Mouse (Mus musculus) liver, embryonic 11.5 days (tissue): Measurements from ENCODE around the gene Fam81a. TPM values are rescaled to one million over a fixed set of nuclear protein-coding genes. Genes with fewer than 3 reads are reported as not detected.

Experiments
- ATAC-seq: fragments of 200-750 bp; cut with Nextera tagmentation; replicated peaks from 2 replicates; pipeline ENCODE4 v1.8.0; 2017; ENCODE audit warnings: moderate number of reproducible peaks, mild to moderate bottlenecking, moderate TSS enrichment, moderate library complexity; ENCODE audit not compliant: low FRiP score
- DNase-seq: peaks from one replicate; pipeline ENCODE4 v3.0.0-alpha.2; 2017; ENCODE audit warnings: low spot score
- H3K27ac ChIP-seq: fragments of 300-500 bp; sonication (generic); 2 replicates; pipeline ENCODE4 v1.5.1; 2014; ENCODE audit warnings: mild to moderate bottlenecking, low read depth, low read length, control low read depth
- H3K27me3 ChIP-seq: fragments of 300-500 bp; sonication (generic); replicated peaks from 2 replicates; pipeline ENCODE4 v1.6.1; 2014; ENCODE audit warnings: low read length, mixed read lengths; ENCODE audit not compliant: control insufficient read depth, insufficient read depth
- H3K36me3 ChIP-seq: fragments of 300-500 bp; sonication (generic); 2 replicates; pipeline ENCODE4 v1.6.1; 2014; ENCODE audit warnings: mild to moderate bottlenecking, low read length, moderate library complexity, mixed read lengths; ENCODE audit not compliant: control insufficient read depth, insufficient read depth
- H3K4me1 ChIP-seq: fragments of 300-500 bp; sonication (generic); replicated peaks from 2 replicates; pipeline ENCODE4 v1.6.1; 2014; ENCODE audit warnings: low read length, mixed read lengths; ENCODE audit not compliant: control insufficient read depth, insufficient read depth
- H3K4me2 ChIP-seq: fragments of 300-500 bp; sonication (generic); 2 replicates; pipeline ENCODE4 v1.6.1; 2014; ENCODE audit warnings: mild to moderate bottlenecking, control low read depth, moderate library complexity
- H3K4me3 ChIP-seq: fragments of 300-500 bp; sonication (generic); 2 replicates; pipeline ENCODE4 v1.5.1; 2014; ENCODE audit warnings: low read depth, low read length, control low read depth
- H3K9ac ChIP-seq: fragments of 300-500 bp; sonication (generic); 2 replicates; pipeline ENCODE4 v1.6.1; 2014; ENCODE audit warnings: low read depth, low read length, control low read depth
- H3K9me3 ChIP-seq: fragments of 300-500 bp; sonication (generic); 2 replicates; pipeline ENCODE4 v1.6.1; 2016; ENCODE audit warnings: low read length, inconsistent platforms, mixed read lengths; ENCODE audit not compliant: control insufficient read depth
- WGBS: fragments of 180-500 bp; shearing (Covaris S2); extraction: QIAGEN DNeasy Blood & Tissue Kit; methylation state at CpG from one replicate; pipeline ENCODE4 v1.1.7; 2014; 5-methylcytosine and 5-hydroxymethylcytosine counted together
- polyA plus RNA-seq: library from polyadenylated mRNA; unstranded; fragments of >200 nt; fragmentation: Nextera tagmentation; extraction: Ambion mirVana; gene quantifications from 2 replicates; pipeline ENCODE4 v1.2.1, GENCODE M21; 2014

Fam81a gene
- polyA plus RNA-seq, 1 experiment from 2014 or later, result 1.6 TPM

DNA sequence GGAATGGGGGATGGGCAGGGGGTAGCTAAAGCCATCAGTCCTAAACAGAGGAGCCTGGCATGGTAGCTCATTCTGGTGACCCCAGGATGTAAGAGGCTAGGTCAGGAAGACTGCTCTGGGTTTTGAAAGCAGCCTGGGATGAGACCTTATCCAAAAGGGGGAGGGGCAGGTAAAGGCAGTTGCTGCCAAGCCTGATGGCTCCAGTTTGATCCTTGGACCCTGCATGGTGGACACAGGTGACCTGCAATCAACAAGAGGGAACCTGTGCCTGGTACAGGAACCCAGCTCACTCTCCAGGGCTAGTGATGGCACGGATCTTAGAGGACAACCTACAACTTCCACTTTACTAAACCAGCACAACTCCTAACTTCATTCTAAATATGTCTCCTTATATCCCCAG is 7.2 kb downstream of the Fam81a start:
- Histone ChIP-seq H3K9ac (no peak overlapping the region), H3K4me2 (no peak overlapping the region), H3K27ac (no peak overlapping the region), H3K9me3 (no peaks in the 10 kb centered on the region), H3K4me3 (no peak overlapping the region), H3K36me3 (no peaks in the 10 kb centered on the region), H3K27me3 (no peaks in the 10 kb centered on the region; the same call in 1 of the 2 replicates), H3K4me1 (no peaks in the 10 kb centered on the region)
- ATAC-seq (no peak), DNase-seq (no peak)
- 53% methylated on average over 1 of the region's 1 CpGs for WGBS

GRCm38 (mm10) chr9:70134716-70135115 is 7.6 kb downstream of the Fam81a start:
- no peak for ATAC-seq
- Histone ChIP-seq H3K4me3 (no peak overlapping the region), H3K9me3 (no peaks in the 10 kb centered on the region), H3K36me3 (no peaks in the 10 kb centered on the region), H3K4me1 (no peaks in the 10 kb centered on the region), H3K27ac (no peak overlapping the region), H3K4me2 (no peak overlapping the region), H3K9ac (no peak overlapping the region), H3K27me3 (no peaks in the 10 kb centered on the region)
- 59% methylated on average over 5 of the region's 5 CpGs for WGBS
- DNase-seq, result no peak

- no peak for DNase-seq
- Histone ChIP-seq H3K36me3 (no peaks in the 10 kb centered on the region), H3K4me2 (no peak overlapping the region), H3K27me3 (no peaks in the 10 kb centered on the region), H3K4me3 (no peak overlapping the region), H3K9me3 (no peaks in the 10 kb centered on the region), H3K9ac (no peak overlapping the region), H3K27ac (no peak overlapping the region), H3K4me1 (no peaks in the 10 kb centered on the region)
- WGBS, result 79% methylated on average over 9 of the region's 9 CpGs
- no peak for ATAC-seq
These were observed 8.1 kb downstream of the Fam81a start for GRCm38 (mm10) chr9:70134215-70134614.

DNA sequence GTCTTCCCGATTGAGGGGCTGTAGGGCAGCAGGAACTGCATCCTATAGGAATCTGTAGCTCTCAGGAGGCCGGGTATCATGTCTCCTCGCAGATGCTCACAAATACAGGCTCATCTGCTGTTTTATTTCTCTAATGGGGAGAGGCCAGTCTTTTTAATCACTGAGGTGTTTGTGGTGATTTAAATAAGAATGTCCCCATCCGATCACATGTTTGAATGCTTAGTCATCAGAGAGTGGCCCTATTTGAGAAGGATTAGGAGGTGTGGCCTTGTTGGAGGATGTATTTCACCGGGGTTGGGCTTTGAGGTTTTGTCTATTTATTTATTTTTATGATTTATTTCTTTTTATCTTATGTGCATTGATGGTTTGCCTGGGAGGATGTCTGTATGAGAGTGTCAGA is 11.6 kb downstream of the Fam81a start:
- H3K36me3 ChIP-seq, result no peaks in the 10 kb centered on the region
- ATAC-seq (no peak), DNase-seq (no peak)
- H3K4me2 ChIP-seq, result no peak overlapping the region
- no peak overlapping the region for H3K4me3 ChIP-seq
- WGBS, result 78% methylated on average over 5 of the region's 5 CpGs
- H3K4me1 ChIP-seq, result no peaks in the 10 kb centered on the region
- no peaks in the 10 kb centered on the region for H3K9me3 ChIP-seq
- H3K9ac ChIP-seq, result no peak overlapping the region
- no peak overlapping the region for H3K27ac ChIP-seq
- no peaks in the 10 kb centered on the region for H3K27me3 ChIP-seq

DNA sequence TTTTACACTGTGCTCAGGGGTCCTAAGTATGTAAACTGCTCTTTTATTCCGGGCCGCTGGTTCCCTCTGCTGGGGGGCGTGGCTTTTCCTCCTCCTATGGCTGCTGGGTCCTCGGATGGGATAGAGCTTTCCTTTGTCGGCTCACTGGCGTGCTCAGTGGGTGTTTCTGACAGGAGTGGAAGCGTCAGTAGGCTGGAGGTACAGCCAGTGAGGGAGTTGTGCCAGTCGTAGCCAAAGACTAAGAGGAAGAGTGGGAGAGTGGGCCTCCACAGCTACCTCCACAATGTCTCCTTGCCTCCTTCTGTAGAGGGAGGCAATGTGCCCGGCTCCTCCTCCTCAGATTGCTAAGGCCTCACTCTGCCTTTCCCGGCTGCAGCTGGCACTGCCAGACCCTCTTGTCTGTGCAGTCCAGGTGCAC is 30.5 kb downstream of the Fam81a start:
- WGBS, result 16% methylated on average over 9 of the region's 10 CpGs
- DNase-seq, result no peak
- ATAC-seq, result no peak
- Histone ChIP-seq H3K27me3 (peaks cover 3% of the 10 kb centered on the region; the same call in 1 of the 2 replicates), H3K27ac (no peak overlapping the region), H3K4me3 (no peak overlapping the region), H3K36me3 (no peaks in the 10 kb centered on the region), H3K4me2 (peak overlapping the region; percentile 2), H3K9ac (no peak overlapping the region), H3K9me3 (no peaks in the 10 kb centered on the region), H3K4me1 (no peaks in the 10 kb centered on the region)

GRCm38 (mm10) chr9:70110871-70111270 is 31.5 kb downstream of the Fam81a start:
- Histone ChIP-seq H3K9me3 (no peaks in the 10 kb centered on the region), H3K36me3 (no peaks in the 10 kb centered on the region), H3K4me2 (no peak overlapping the region), H3K4me3 (no peak overlapping the region), H3K27me3 (peaks cover 3% of the 10 kb centered on the region; the same call in 1 of the 2 replicates), H3K4me1 (no peaks in the 10 kb centered on the region), H3K27ac (no peak overlapping the region), H3K9ac (no peak overlapping the region)
- ATAC-seq (no peak), DNase-seq (no peak)
- WGBS, result 62% methylated on average over 7 of the region's 7 CpGs

GRCm38 (mm10) chr9:70109279-70109678 is 33.1 kb downstream of the Fam81a start:
- no peak overlapping the region for H3K4me3 ChIP-seq
- ATAC-seq, result no peak
- no peaks in the 10 kb centered on the region for H3K36me3 ChIP-seq
- peaks cover 3% of the 10 kb centered on the region; the same call in 1 of the 2 replicates for H3K27me3 ChIP-seq
- H3K4me2 ChIP-seq, result no peak overlapping the region
- H3K9me3 ChIP-seq, result no peaks in the 10 kb centered on the region
- no peaks in the 10 kb centered on the region for H3K4me1 ChIP-seq
- DNase-seq, result peak; percentile 63
- H3K9ac ChIP-seq, result no peak overlapping the region
- WGBS, result 12% methylated on average over 3 of the region's 3 CpGs
- no peak overlapping the region for H3K27ac ChIP-seq

- 73% methylated on average over 5 of the region's 5 CpGs for WGBS
- Histone ChIP-seq H3K27ac (no peak overlapping the region), H3K9ac (no peak overlapping the region), H3K27me3 (peaks cover 3% of the 10 kb centered on the region; the same call in 1 of the 2 replicates), H3K36me3 (no peaks in the 10 kb centered on the region), H3K4me3 (no peak overlapping the region), H3K4me1 (no peaks in the 10 kb centered on the region), H3K9me3 (no peaks in the 10 kb centered on the region), H3K4me2 (no peak overlapping the region)
- no peak for DNase-seq
- no peak for ATAC-seq
These were observed 34.2 kb downstream of the Fam81a start for GRCm38 (mm10) chr9:70108151-70108550.

- ATAC-seq (no peak), DNase-seq (no peak)
- H3K4me3 ChIP-seq, result no peak overlapping the region
- H3K9me3 ChIP-seq, result no peaks in the 10 kb centered on the region
- no peaks in the 10 kb centered on the region for H3K4me1 ChIP-seq
- H3K4me2 ChIP-seq, result no peak overlapping the region
- H3K9ac ChIP-seq, result no peak overlapping the region
- peaks cover 6% of the 10 kb centered on the region; the same call in 1 of the 2 replicates for H3K27me3 ChIP-seq
- 74% methylated on average over 4 of the region's 5 CpGs for WGBS
- no peak overlapping the region for H3K27ac ChIP-seq
- H3K36me3 ChIP-seq, result no peaks in the 10 kb centered on the region
These were observed 36.8 kb downstream of the Fam81a start for GRCm38 (mm10) chr9:70105573-70105972.
